Mouse (Mus musculus) ES-Bruce4 (cell line): ENCODE data around the gene Asb17.

Source experiments
- CTCF ChIP-seq: IDR thresholded peaks from one replicate; pipeline ENCODE4 v1.8.1; 2011; ENCODE audit warnings: low read depth, low read length
- EP300 ChIP-seq: IDR thresholded peaks from 2 replicates; pipeline ENCODE4 v1.6.1; 2011; ENCODE audit warnings: low read depth, low read length; ENCODE audit not compliant: insufficient read depth
- POLR2A ChIP-seq: IDR thresholded peaks from one replicate; pipeline ENCODE4 v1.8.1; 2011; ENCODE audit warnings: low read length; ENCODE audit not compliant: insufficient read depth

- no peak for TF ChIP-seq EP300
- TF ChIP-seq CTCF: no peak
- TF ChIP-seq POLR2A: no peak
Observed at GRCm38 (mm10) chr3:153804032-153804431, 40.0 kb upstream of the Asb17 start.
